Mouse (Mus musculus) B cell, adult 2 months (primary cell): ENCODE results near the gene Colgalt1.

Experiments
- DNase-seq, 2 experiments: peaks; one replicate each; pipeline ENCODE4 v3.0.0; 2022

Colgalt1 gene

GRCm38 (mm10) chr8:71591471-71592373, 19.1 kb upstream of the Colgalt1 start, which contains the start of gene Pgls:
Gene Pgls (plus strand): TSS chr8:71592176.
- DNase-seq: peak; percentile 87 to 89

- peak; percentile 76 to 79 for DNase-seq
Measured at GRCm38 (mm10) chr8:71592374-71593170, 18.2 kb upstream of the Colgalt1 start.

- DNase-seq: no peak
Measured at GRCm38 (mm10) chr8:71593556-71594323, 17.1 kb upstream of the Colgalt1 start.

GRCm38 (mm10) chr8:71594324-71594722, 16.5 kb upstream of the Colgalt1 start:
- DNase-seq: no peak

GRCm38 (mm10) chr8:71595862-71596261, 14.9 kb upstream of the Colgalt1 start:
- DNase-seq: peak; percentile 94 to 95

GRCm38 (mm10) chr8:71596384-71596783, 14.4 kb upstream of the Colgalt1 start:
- peak; percentile 33 to 39 for DNase-seq

- peak; percentile 71 to 76 for DNase-seq
Measured at GRCm38 (mm10) chr8:71596798-71597197, 14.0 kb upstream of the Colgalt1 start.

GRCm38 (mm10) chr8:71597451-71597850, 13.3 kb upstream of the Colgalt1 start, which contains the start of gene Fam129c:
Gene Fam129c (plus strand): TSS chr8:71597648.
- peak; percentile 42 to 45 for DNase-seq

GRCm38 (mm10) chr8:71598375-71598774, 12.4 kb upstream of the Colgalt1 start:
- DNase-seq: no peak

- no peak for DNase-seq
Measured at GRCm38 (mm10) chr8:71598841-71599240, 12.0 kb upstream of the Colgalt1 start.

GRCm38 (mm10) chr8:71601939-71602665, 8.7 kb upstream of the Colgalt1 start:
- DNase-seq: peak; percentile 43 to 56

GRCm38 (mm10) chr8:71602666-71603334, 8.0 kb upstream of the Colgalt1 start:
- no peak for DNase-seq

- DNase-seq: no peak
Measured at GRCm38 (mm10) chr8:71604021-71604420, 6.8 kb upstream of the Colgalt1 start.

- no peak for DNase-seq
Measured at GRCm38 (mm10) chr8:71612141-71612540, 1.3 kb downstream of the Colgalt1 start.

GRCm38 (mm10) chr8:71613418-71613817, 2.6 kb downstream of the Colgalt1 start:
- peak in 1 of 2 experiments; percentile 19 for DNase-seq

GRCm38 (mm10) chr8:71619786-71620185, 9.0 kb downstream of the Colgalt1 start:
- DNase-seq: no peak

GRCm38 (mm10) chr8:71625088-71625487, 14.3 kb downstream of the Colgalt1 start:
- peak; percentile 53 to 55 for DNase-seq

GRCm38 (mm10) chr8:71626753-71627152, 16.0 kb downstream of the Colgalt1 start:
- DNase-seq: no peak

- no peak for DNase-seq
Measured at GRCm38 (mm10) chr8:71627265-71628099, 16.7 kb downstream of the Colgalt1 start.

GRCm38 (mm10) chr8:71628396-71629095, 17.7 kb downstream of the Colgalt1 start:
- peak in 1 of 2 experiments; percentile 18 for DNase-seq
